Mouse (Mus musculus): ENCODE results near the gene Il10rb. TPM values are rescaled to one million over a fixed set of nuclear protein-coding genes. Genes with fewer than 3 reads are reported as not detected.

The Il10rb gene
- polyA plus RNA-seq, 1 experiment = 14.1 TPM

GRCm38 (mm10) chr16:91443211-91443611, 37.2 kb downstream of the Il10rb start:
- H3ac ChIP-seq (ENCODE audit: control insufficient read depth, insufficient read length, low read depth) = no peak overlapping the region
- no peak overlapping the region for H3K4me3 ChIP-seq (ENCODE audit: insufficient read depth, poor library complexity, severe bottlenecking)
- no peak for TF ChIP-seq MYOG (IDR thresholded peaks at IDR 0.05; ENCODE audit: control insufficient read depth, extremely low read depth, insufficient read length)
- no peak for TF ChIP-seq USF1 (IDR thresholded peaks at IDR 0.05; ENCODE audit: low read depth)
- TF ChIP-seq CTCF (IDR thresholded peaks at IDR 0.05; ENCODE audit: control insufficient read depth, insufficient read depth, insufficient read length) = no peak
- TF ChIP-seq MYOD1 (IDR thresholded peaks at IDR 0.05; ENCODE audit: control insufficient read depth, insufficient read length, low read depth) = no peak
- TF ChIP-seq FOSL1 (IDR thresholded peaks at IDR 0.05; ENCODE audit: insufficient read depth, low read length, poor library complexity, severe bottlenecking) = no peak
- no peak for TF ChIP-seq MAX (IDR thresholded peaks at IDR 0.05)
- no peak for TF ChIP-seq CEBPB (IDR thresholded peaks at IDR 0.05; ENCODE audit: low read depth)
- H3K79me3 ChIP-seq (ENCODE audit: low read depth) = no peaks in the 10 kb centered on the region
- H3K36me3 ChIP-seq (ENCODE audit: control insufficient read depth, insufficient read depth) = no peaks in the 10 kb centered on the region
- no peaks in the 10 kb centered on the region for H3K79me2 ChIP-seq (ENCODE audit: control insufficient read depth, insufficient read depth)
- H3K27me3 ChIP-seq (ENCODE audit: control insufficient read depth, insufficient read depth, insufficient read length) = peaks cover 19% of the 10 kb centered on the region

GRCm38 (mm10) chr16:91444847-91445246, 38.9 kb downstream of the Il10rb start:
- no peak overlapping the region for H3K4me3 ChIP-seq (ENCODE audit: insufficient read depth, poor library complexity, severe bottlenecking)
- H3K36me3 ChIP-seq (ENCODE audit: control insufficient read depth, insufficient read depth) = no peaks in the 10 kb centered on the region
- no peak overlapping the region for H3ac ChIP-seq (ENCODE audit: control insufficient read depth, insufficient read length, low read depth)
- H3K79me2 ChIP-seq (ENCODE audit: control insufficient read depth, insufficient read depth) = no peaks in the 10 kb centered on the region
- peaks cover 10% of the 10 kb centered on the region for H3K27me3 ChIP-seq (ENCODE audit: control insufficient read depth, insufficient read depth, insufficient read length)
- no peaks in the 10 kb centered on the region for H3K79me3 ChIP-seq (ENCODE audit: low read depth)
- no peak for TF ChIP-seq CEBPB (IDR thresholded peaks at IDR 0.05; ENCODE audit: low read depth)
- no peak for TF ChIP-seq MYOD1 (IDR thresholded peaks at IDR 0.05; ENCODE audit: control insufficient read depth, insufficient read length, low read depth)
- no peak for TF ChIP-seq MYOG (IDR thresholded peaks at IDR 0.05; ENCODE audit: control insufficient read depth, extremely low read depth, insufficient read length)
- TF ChIP-seq CTCF (IDR thresholded peaks at IDR 0.05; ENCODE audit: control insufficient read depth, insufficient read depth, insufficient read length) = no peak
- no peak for TF ChIP-seq MAX (IDR thresholded peaks at IDR 0.05)
- no peak for TF ChIP-seq USF1 (IDR thresholded peaks at IDR 0.05; ENCODE audit: low read depth)
- no peak for TF ChIP-seq FOSL1 (IDR thresholded peaks at IDR 0.05; ENCODE audit: insufficient read depth, low read length, poor library complexity, severe bottlenecking)

GRCm38 (mm10) chr16:91445566-91445965, 39.6 kb downstream of the Il10rb start:
- H3K79me3 ChIP-seq (ENCODE audit: low read depth) = no peaks in the 10 kb centered on the region
- TF ChIP-seq USF1 (IDR thresholded peaks at IDR 0.05; ENCODE audit: low read depth) (no peak), FOSL1 (IDR thresholded peaks at IDR 0.05; ENCODE audit: insufficient read depth, low read length, poor library complexity, severe bottlenecking) (no peak), CEBPB (IDR thresholded peaks at IDR 0.05; ENCODE audit: low read depth) (no peak), MYOG (IDR thresholded peaks at IDR 0.05; ENCODE audit: control insufficient read depth, extremely low read depth, insufficient read length) (no peak), MAX (IDR thresholded peaks at IDR 0.05) (no peak), MYOD1 (IDR thresholded peaks at IDR 0.05; ENCODE audit: control insufficient read depth, insufficient read length, low read depth) (no peak)

GRCm38 (mm10) chr16:91446778-91447511, 41.0 kb downstream of the Il10rb start:
- TF ChIP-seq CEBPB (IDR thresholded peaks at IDR 0.05; ENCODE audit: low read depth) (no peak), MYOG (IDR thresholded peaks at IDR 0.05; ENCODE audit: control insufficient read depth, extremely low read depth, insufficient read length) (no peak), CTCF (IDR thresholded peaks at IDR 0.05; ENCODE audit: control insufficient read depth, insufficient read depth, insufficient read length) (no peak), MYOD1 (IDR thresholded peaks at IDR 0.05; ENCODE audit: control insufficient read depth, insufficient read length, low read depth) (no peak), MAX (IDR thresholded peaks at IDR 0.05) (no peak), USF1 (IDR thresholded peaks at IDR 0.05; ENCODE audit: low read depth) (no peak), FOSL1 (IDR thresholded peaks at IDR 0.05; ENCODE audit: insufficient read depth, low read length, poor library complexity, severe bottlenecking) (no peak)
- Histone ChIP-seq H3K27me3 (ENCODE audit: control insufficient read depth, insufficient read depth, insufficient read length) (peaks cover 4% of the 10 kb centered on the region), H3ac (ENCODE audit: control insufficient read depth, insufficient read length, low read depth) (no peak overlapping the region), H3K36me3 (ENCODE audit: control insufficient read depth, insufficient read depth) (no peaks in the 10 kb centered on the region), H3K79me2 (ENCODE audit: control insufficient read depth, insufficient read depth) (no peaks in the 10 kb centered on the region), H3K79me3 (ENCODE audit: low read depth) (no peaks in the 10 kb centered on the region), H3K4me3 (ENCODE audit: insufficient read depth, poor library complexity, severe bottlenecking) (no peak overlapping the region)

More at GRCm38 (mm10) chr16:91445566-91445965, 39.6 kb downstream of the Il10rb start:
- Histone ChIP-seq H3ac (ENCODE audit: control insufficient read depth, insufficient read length, low read depth) (no peak overlapping the region), H3K27me3 (ENCODE audit: control insufficient read depth, insufficient read depth, insufficient read length) (peaks cover 9% of the 10 kb centered on the region), H3K36me3 (ENCODE audit: control insufficient read depth, insufficient read depth) (no peaks in the 10 kb centered on the region), H3K79me2 (ENCODE audit: control insufficient read depth, insufficient read depth) (no peaks in the 10 kb centered on the region), H3K4me3 (ENCODE audit: insufficient read depth, poor library complexity, severe bottlenecking) (no peak overlapping the region)

- Histone ChIP-seq H3ac (ENCODE audit: control insufficient read depth, insufficient read length, low read depth) (no peak overlapping the region), H3K27me3 (ENCODE audit: control insufficient read depth, insufficient read depth, insufficient read length) (peaks cover 4% of the 10 kb centered on the region), H3K79me3 (ENCODE audit: low read depth) (no peaks in the 10 kb centered on the region), H3K79me2 (ENCODE audit: control insufficient read depth, insufficient read depth) (no peaks in the 10 kb centered on the region), H3K36me3 (ENCODE audit: control insufficient read depth, insufficient read depth) (no peaks in the 10 kb centered on the region), H3K4me3 (ENCODE audit: insufficient read depth, poor library complexity, severe bottlenecking) (no peak overlapping the region)
- TF ChIP-seq MYOD1 (IDR thresholded peaks at IDR 0.05; ENCODE audit: control insufficient read depth, insufficient read length, low read depth) = no peak
- TF ChIP-seq MAX (IDR thresholded peaks at IDR 0.05) = no peak
- TF ChIP-seq CEBPB (IDR thresholded peaks at IDR 0.05; ENCODE audit: low read depth) = no peak
- TF ChIP-seq CTCF (IDR thresholded peaks at IDR 0.05; ENCODE audit: control insufficient read depth, insufficient read depth, insufficient read length) = no peak
- TF ChIP-seq MYOG (IDR thresholded peaks at IDR 0.05; ENCODE audit: control insufficient read depth, extremely low read depth, insufficient read length) = no peak
- no peak for TF ChIP-seq USF1 (IDR thresholded peaks at IDR 0.05; ENCODE audit: low read depth)
- no peak for TF ChIP-seq FOSL1 (IDR thresholded peaks at IDR 0.05; ENCODE audit: insufficient read depth, low read length, poor library complexity, severe bottlenecking)
Observed at GRCm38 (mm10) chr16:91447512-91447900, 41.5 kb downstream of the Il10rb start.

Measured in C2C12 (cell line).